In the genomic region with DNA sequence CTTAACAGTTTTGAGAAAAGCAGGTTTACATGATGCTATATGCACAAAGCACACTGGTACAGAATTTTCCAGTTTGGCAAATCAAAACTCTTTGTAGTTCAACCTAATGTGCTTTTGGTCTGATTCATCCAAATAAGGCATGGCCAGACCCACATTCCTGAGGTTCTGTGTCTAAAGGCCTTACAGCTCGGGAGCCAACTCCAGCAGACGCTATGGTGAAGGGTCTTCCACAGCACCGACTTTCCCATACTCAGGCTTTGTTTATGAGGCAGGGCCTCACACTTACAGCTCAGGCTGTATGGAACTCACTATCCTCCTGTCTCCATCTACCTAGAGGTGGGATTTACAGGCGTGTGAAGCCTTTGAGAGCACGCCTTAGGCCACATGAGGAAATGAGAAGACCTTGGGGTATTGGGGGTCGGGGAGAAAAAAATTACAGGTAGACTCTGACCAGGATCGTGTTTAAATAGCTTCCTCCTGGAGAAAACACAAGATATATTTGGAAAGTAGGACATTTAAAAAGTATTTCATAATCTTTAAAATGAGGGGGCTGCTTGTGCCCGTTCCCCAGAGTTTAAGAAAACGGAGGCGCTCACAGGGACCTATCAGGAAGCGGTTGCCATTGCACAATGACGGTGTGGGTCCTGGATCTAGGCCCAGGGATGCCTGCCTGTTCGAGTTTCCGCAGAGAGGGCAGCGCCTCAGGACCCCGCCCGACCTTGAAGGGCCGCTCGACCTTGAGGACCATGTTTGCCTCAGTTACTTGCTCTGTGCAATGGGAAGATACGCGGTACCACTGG, we compare ENCODE assay signal across 8 mouse cellular contexts. TPM values are rescaled to one million over a fixed set of nuclear protein-coding genes. Genes with fewer than 3 reads are reported as not detected.
DNase-seq lines count a peak whose midpoint lies in the region; ATAC-seq and TF ChIP-seq lines count a peak whose summit lies in the region.

Gene Ppia (plus strand): TSS at position 693 of the 800 bp plus-strand sequence.

- peak within 1 kb of the TSS; percentile 86 for H3K27ac ChIP-seq in thymus, adult 2 months (ENCODE audit: control insufficient read depth, insufficient read depth, low read length)
- peak within 1 kb of the TSS; percentile 98 for H3K27ac ChIP-seq in hindbrain, postnatal 0 days
- H3K27ac ChIP-seq in liver, embryonic 12.5 days, result peak within 1 kb of the TSS; percentile 97
- peak within 1 kb of the TSS; percentile 90 for H3K27ac ChIP-seq in neural tube, embryonic 12.5 days

- peak within 1 kb of the TSS; percentile 89 for H3K4me2 ChIP-seq in hindbrain, postnatal 0 days (ENCODE audit: low read depth, low read length)
- H3K4me2 ChIP-seq in liver, embryonic 12.5 days, result peak within 1 kb of the TSS; percentile 86
- peak within 1 kb of the TSS; percentile 85 for H3K4me2 ChIP-seq in neural tube, embryonic 12.5 days (replicated peaks)

- H3K9me3 ChIP-seq in hindbrain, postnatal 0 days (ENCODE audit: low read length), result no peaks in the 10 kb centered on the region
- H3K9me3 ChIP-seq in liver, embryonic 12.5 days (replicated peaks), result peaks cover 21% of the 10 kb centered on the region
- H3K9me3 ChIP-seq in neural tube, embryonic 12.5 days, result no peaks in the 10 kb centered on the region

- WGBS in thymus, adult 2 months, result 10% methylated on average over 21 of the region's 21 CpGs
- 8% methylated on average over 21 of the region's 21 CpGs for WGBS in hindbrain, postnatal 0 days
- WGBS in liver, embryonic 12.5 days (ENCODE audit: insufficient replicate concordance), result 9% methylated on average over 21 of the region's 21 CpGs
- WGBS in neural tube, embryonic 12.5 days, result 8% methylated on average over 21 of the region's 21 CpGs

- ATAC-seq in hindbrain, postnatal 0 days, result no peak
- ATAC-seq in liver, embryonic 12.5 days, result peak; percentile 66
- ATAC-seq in neural tube, embryonic 12.5 days (ENCODE audit: low FRiP score, low read depth), result no peak; the same call in 1 of the 2 replicates

- H3K36me3 ChIP-seq in thymus, adult 2 months (ENCODE audit: control insufficient read depth, insufficient read depth, low read length), result peaks cover 16% of the 10 kb centered on the region
- H3K36me3 ChIP-seq in hindbrain, postnatal 0 days (ENCODE audit: insufficient read depth, low read length), result peaks cover 14% of the 10 kb centered on the region
- peaks cover 41% of the 10 kb centered on the region for H3K36me3 ChIP-seq in liver, embryonic 12.5 days
- H3K36me3 ChIP-seq in neural tube, embryonic 12.5 days, result peaks cover 14% of the 10 kb centered on the region

- H3K9ac ChIP-seq in hindbrain, postnatal 0 days (replicated peaks; ENCODE audit: low read length), result peak within 1 kb of the TSS; percentile 98
- peak within 1 kb of the TSS; percentile 87 for H3K9ac ChIP-seq in liver, embryonic 12.5 days
- peak within 1 kb of the TSS; percentile 96 for H3K9ac ChIP-seq in neural tube, embryonic 12.5 days

- no peak for TF ChIP-seq CTCF in thymus, adult 2 months (IDR thresholded peaks at IDR 0.05; ENCODE audit: borderline replicate concordance, control insufficient read depth, extremely low read depth, insufficient read depth, low read length, poor library complexity)
- no peak for TF ChIP-seq CTCF in hindbrain, postnatal 0 days (IDR thresholded peaks at IDR 0.05; ENCODE audit: low read depth)

- H3K27me3 ChIP-seq in thymus, adult 2 months (ENCODE audit: control insufficient read depth, insufficient read depth, low read length), result no peaks in the 10 kb centered on the region
- no peaks in the 10 kb centered on the region for H3K27me3 ChIP-seq in hindbrain, postnatal 0 days (ENCODE audit: insufficient read depth, low read length)
- no peaks in the 10 kb centered on the region for H3K27me3 ChIP-seq in liver, embryonic 12.5 days (replicated peaks)
- no peaks in the 10 kb centered on the region for H3K27me3 ChIP-seq in neural tube, embryonic 12.5 days (replicated peaks)

- DNase-seq in thymus, adult 2 months, result no peak
- DNase-seq in thymus, postnatal 36 days, result no peak
- DNase-seq in c-Kit-positive CD71-negative TER-119-negative erythroid progenitor cells, embryonic 14.5 days (ENCODE audit: low read depth), result peak; percentile 44
- DNase-seq in gastrocnemius, postnatal 10 days, result no peak
- no peak for DNase-seq in hindbrain, postnatal 0 days (ENCODE audit: low spot score)
- DNase-seq in frontal cortex, postnatal 14 days (ENCODE audit: low spot score in 2 of 2), result no peak

- TF ChIP-seq POLR2A in thymus, adult 2 months (IDR thresholded peaks at IDR 0.05; ENCODE audit: control insufficient read depth, extremely low read depth, insufficient read depth, low read length, poor library complexity), result no peak

- H3K4me1 ChIP-seq in thymus, adult 2 months (replicated peaks; ENCODE audit: control insufficient read depth, insufficient read depth, low read length), result peaks cover 17% of the 10 kb centered on the region
- H3K4me1 ChIP-seq in hindbrain, postnatal 0 days (ENCODE audit: insufficient read depth, low read length), result peaks cover 9% of the 10 kb centered on the region
- H3K4me1 ChIP-seq in liver, embryonic 12.5 days, result peaks cover 49% of the 10 kb centered on the region
- peaks cover 20% of the 10 kb centered on the region for H3K4me1 ChIP-seq in neural tube, embryonic 12.5 days

- H3K4me3 ChIP-seq in thymus, adult 2 months (ENCODE audit: control insufficient read depth, insufficient read depth, low read length), result peak within 1 kb of the TSS; percentile 89
- peak within 1 kb of the TSS; percentile 90 for H3K4me3 ChIP-seq in hindbrain, postnatal 0 days (ENCODE audit: low read length)
- H3K4me3 ChIP-seq in liver, embryonic 12.5 days, result peak within 1 kb of the TSS; percentile 87
- peak within 1 kb of the TSS; percentile 94 for H3K4me3 ChIP-seq in neural tube, embryonic 12.5 days

RNA-seq across cellular contexts. Expression of gene Ppia, which starts in this region (rescaled TPM):
- 1,363 and 1,486 TPM in 2 replicates for polyA plus RNA-seq in thymus, adult 2 months (2012; rRNA removed)
- total RNA-seq in gastrocnemius, postnatal 10 days (2021), result 100 to 1,000 TPM; 765 to 781 TPM
- total RNA-seq in hindbrain, postnatal 0 days (2014; rRNA removed), result 2,267 and 2,460 TPM in 2 replicates
- polyA plus RNA-seq in hindbrain, postnatal 0 days (2015; fragmentation: Nextera tagmentation; extraction: Ambion mirVana), result 5,475 and 5,597 TPM in 2 replicates
- 3,798 and 3,900 TPM in 2 replicates for polyA plus RNA-seq in liver, embryonic 12.5 days (2016; fragmentation: Nextera tagmentation; extraction: Ambion mirVana)
- 4,309 and 4,532 TPM in 2 replicates for polyA plus RNA-seq in neural tube, embryonic 12.5 days (2016; fragmentation: Nextera tagmentation; extraction: Ambion mirVana)
